Mouse (Mus musculus) thymus, postnatal 0 days (tissue): ENCODE results near the gene Fam155a. TPM values are rescaled to one million over a fixed set of nuclear protein-coding genes. Genes with fewer than 3 reads are reported as not detected.
"Not testable (repeated sequence)": the region's sequence is repeated elsewhere in the genome, so short reads cannot be mapped to it uniquely, and the experiment has no call there.

Experiments
- DNase-seq: peaks from one replicate; pipeline ENCODE4 v3.0.0-alpha.2; 2015; ENCODE audit warnings: low spot score
- polyA plus RNA-seq: library from polyadenylated mRNA; unstranded; fragments of >200 nt; fragmentation: Nextera tagmentation; extraction: Ambion mirVana; gene quantifications from 2 replicates; pipeline ENCODE4 v1.2.1, GENCODE M21; 2015

The Fam155a gene
- polyA plus RNA-seq, result 0.13 and 0.17 TPM in 2 replicates

- no peak for DNase-seq
These were observed at the start of gene Fam155a for GRCm38 (mm10) chr8:9770999-9771605. TSS of gene Fam155a (minus strand) at chr8:9771161.

- DNase-seq, result no peak
These were observed 42.4 kb upstream of the Fam155a start for GRCm38 (mm10) chr8:9813273-9813946.

GRCm38 (mm10) chr8:9810955-9811530, 40.1 kb upstream of the Fam155a start:
- no peak for DNase-seq

- no peak for DNase-seq
These were observed 37.6 kb upstream of the Fam155a start for GRCm38 (mm10) chr8:9808596-9808995.

DNA sequence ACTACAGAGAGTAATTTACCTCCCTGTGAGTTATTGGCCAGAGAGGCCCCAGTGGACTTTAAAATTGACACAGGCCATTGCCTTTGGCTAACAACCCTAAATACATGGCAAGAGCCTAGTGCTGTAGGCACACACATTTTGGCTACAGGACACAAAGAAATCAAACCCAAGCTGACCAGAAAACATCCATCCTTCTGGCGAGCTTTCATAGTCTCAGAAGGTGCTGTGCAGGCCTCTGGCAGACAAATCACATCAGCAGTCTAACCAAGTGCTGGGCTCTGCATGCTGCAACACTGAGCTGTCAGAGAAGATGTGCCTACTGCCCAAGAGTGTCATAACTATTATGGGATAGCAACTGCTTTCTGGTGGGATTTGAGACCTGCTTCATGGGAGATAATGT, 34.7 kb upstream of the Fam155a start:
- DNase-seq, result no peak

DNA sequence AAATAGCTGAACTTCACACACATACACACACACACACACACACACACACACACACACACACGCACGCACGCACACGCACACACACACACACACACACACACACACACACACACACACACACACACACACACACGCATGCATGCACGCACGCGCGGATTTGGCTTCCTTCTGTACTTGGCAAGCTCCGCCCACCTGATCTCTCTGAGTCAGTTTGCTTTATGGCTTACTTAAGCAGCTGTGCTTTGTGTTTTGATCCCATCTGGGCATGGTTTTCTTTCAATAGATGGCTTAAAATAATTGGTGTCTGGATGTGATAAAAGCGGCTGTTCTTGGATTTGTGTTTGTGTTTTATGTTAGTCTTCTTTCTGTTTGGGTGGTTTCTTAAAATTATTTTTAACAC, 29.4 kb upstream of the Fam155a start:
- DNase-seq, result not testable (repeated sequence)

- DNase-seq, result no peak
These were observed 29.0 kb upstream of the Fam155a start for GRCm38 (mm10) chr8:9799923-9800322.

- no peak for DNase-seq
These were observed 26.6 kb upstream of the Fam155a start for GRCm38 (mm10) chr8:9797514-9797913.

DNA sequence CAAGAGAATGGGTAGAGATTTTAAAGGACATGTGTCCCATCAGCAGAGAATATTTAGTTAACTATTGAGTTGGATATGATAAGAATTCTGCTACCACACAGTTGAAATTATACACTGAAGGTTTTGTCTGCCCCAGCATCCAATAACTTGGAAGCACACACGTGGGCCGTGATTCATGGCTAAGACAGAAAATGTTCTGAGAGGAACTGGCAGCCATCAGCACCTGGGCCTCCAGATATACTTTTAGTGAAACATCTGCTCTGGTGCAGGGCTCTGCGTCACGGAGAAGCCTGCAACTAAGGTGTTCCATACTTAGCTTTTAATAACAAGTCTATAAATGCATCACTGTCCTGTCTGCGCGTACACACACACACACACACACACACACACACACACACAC, 24.8 kb upstream of the Fam155a start:
- no peak for DNase-seq

- DNase-seq, result no peak
These were observed 22.4 kb upstream of the Fam155a start for GRCm38 (mm10) chr8:9793351-9793750.

GRCm38 (mm10) chr8:9780332-9780731, 9.4 kb upstream of the Fam155a start:
- no peak for DNase-seq

GRCm38 (mm10) chr8:9778148-9778547, 7.2 kb upstream of the Fam155a start:
- DNase-seq, result no peak

GRCm38 (mm10) chr8:9776818-9777217, 5.9 kb upstream of the Fam155a start:
- no peak for DNase-seq

GRCm38 (mm10) chr8:9772519-9772840, 1.5 kb upstream of the Fam155a start:
- DNase-seq, result no peak

DNA sequence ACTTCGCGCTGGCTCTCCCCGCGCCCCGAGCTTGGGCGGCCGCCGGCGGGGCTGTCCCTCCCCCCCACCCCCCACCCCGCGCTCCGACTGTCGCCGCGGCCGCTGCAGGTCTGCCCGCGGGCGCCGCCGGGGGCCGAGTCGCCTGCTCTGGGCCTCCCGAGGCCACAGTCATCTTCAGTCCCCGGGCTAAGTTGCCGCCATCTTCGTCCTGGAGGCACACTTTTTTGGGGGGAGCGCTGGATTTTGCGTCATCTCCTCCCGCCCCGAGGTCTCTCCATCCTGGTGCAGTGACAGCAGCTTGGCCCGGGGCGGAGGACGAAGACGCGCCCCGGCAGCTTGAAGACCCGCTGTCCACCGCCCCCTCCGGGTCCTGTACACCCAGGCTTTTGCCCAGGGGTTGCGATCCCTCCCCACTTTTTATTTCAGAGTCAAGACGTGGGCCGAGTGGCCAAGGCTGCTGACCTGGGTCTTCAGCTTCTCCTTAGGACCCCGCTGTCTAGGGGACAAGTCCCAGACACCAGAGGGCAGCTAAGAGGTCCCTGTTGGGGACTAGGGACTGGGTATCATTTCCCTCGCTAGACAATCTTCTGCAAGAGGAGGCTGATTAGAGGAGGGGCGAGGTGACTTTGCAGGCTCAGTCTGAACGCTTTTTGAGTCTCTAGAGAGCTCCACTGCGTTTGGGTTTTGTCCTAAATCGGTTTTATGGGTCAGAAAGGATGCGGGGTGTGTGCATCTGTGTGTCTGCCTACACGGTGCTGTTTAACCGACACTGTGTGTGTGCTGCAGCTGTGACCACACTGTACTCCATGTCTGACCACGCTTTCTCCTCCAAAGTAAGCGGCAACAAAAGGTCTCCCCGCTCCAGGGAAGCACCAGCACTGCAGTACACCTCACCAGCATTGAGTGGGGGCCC, 901 bp upstream of the Fam155a start:
- DNase-seq, result no peak

- DNase-seq, result no peak
These were observed 531 bp downstream of the Fam155a start for GRCm38 (mm10) chr8:9770261-9770998.

GRCm38 (mm10) chr8:9769061-9769460, 1.9 kb downstream of the Fam155a start:
- peak; percentile 38 for DNase-seq

GRCm38 (mm10) chr8:9735169-9735568, 35.8 kb downstream of the Fam155a start:
- DNase-seq, result no peak

GRCm38 (mm10) chr8:9709791-9710190, 61.2 kb downstream of the Fam155a start:
- no peak for DNase-seq

DNA sequence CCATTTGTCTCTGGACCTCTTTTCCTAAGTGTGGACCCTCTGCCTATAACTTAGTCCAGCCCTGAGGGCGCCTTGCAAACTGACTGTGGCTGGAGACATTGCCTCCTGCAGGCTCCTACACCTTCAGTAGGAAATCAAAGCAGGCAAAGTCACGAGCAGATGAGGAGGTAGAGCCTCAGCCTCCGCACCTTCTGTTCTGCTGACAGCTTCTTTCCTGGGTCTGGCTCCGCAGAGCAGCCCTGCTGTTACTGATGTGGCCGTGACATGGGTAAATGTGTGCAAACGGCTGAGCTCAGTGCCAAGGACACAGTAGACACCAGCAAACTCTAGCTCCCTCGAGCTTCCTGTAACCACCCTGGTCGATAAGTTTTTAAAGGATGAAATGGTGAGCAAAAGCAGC, 63.5 kb downstream of the Fam155a start:
- DNase-seq, result no peak

- no peak for DNase-seq
These were observed 76.2 kb downstream of the Fam155a start for GRCm38 (mm10) chr8:9694794-9695193.
